9 mouse cellular contexts compared by ENCODE assay signal in genomic region chr10:88514495-88514894, GRCm38 (mm10). TPM values are rescaled to one million over a fixed set of nuclear protein-coding genes. Genes with fewer than 3 reads are reported as not detected.
DNase-seq lines count a peak whose midpoint lies in the region; ATAC-seq lines count a peak whose summit lies in the region.
"Had no signal": no experiment of that assay in that cellular context is flagged by ENCODE, and none has a peak within 500 bp of the region (broad histone marks: within the 10 kb centered on the region; RNA-seq: fewer than 3 reads in every experiment).

No protein-coding gene starts in this region.

- no peak overlapping the region for H3K4me3 ChIP-seq in forebrain, embryonic 15.5 days
- H3K4me3 ChIP-seq: hindbrain, embryonic 15.5 days had no signal

- peak; percentile 98 for ATAC-seq in megakaryocyte progenitor cell, adult 5-6 weeks (replicated peaks; ENCODE audit: poor library complexity)
- no peak for ATAC-seq in forebrain, embryonic 15.5 days (replicated peaks)

- H3K9ac ChIP-seq in forebrain, embryonic 15.5 days (replicated peaks), result no peak overlapping the region
- H3K9ac ChIP-seq: hindbrain, embryonic 15.5 days had no signal

- no peaks in the 10 kb centered on the region for H3K27me3 ChIP-seq in forebrain, embryonic 15.5 days
- H3K27me3 ChIP-seq: hindbrain, embryonic 15.5 days had no signal

- peak; percentile 71 to 78 for DNase-seq in cerebellum, postnatal 10 days
- no peak for DNase-seq in cerebellum, adult 18-20 months
- DNase-seq in 3134 (ENCODE audit: extremely low read depth, insufficient read length, low spot score), result peak; percentile 88
- peak; percentile 88 to 90 for DNase-seq in adrenal gland, postnatal 36 days
- DNase-seq in heart, adult 8-10 months (ENCODE audit: low spot score), result peak; percentile 48
- DNase-seq in layer of hippocampus, postnatal 25 days (ENCODE audit: extremely low spot score in 1 of 2, low spot score in 1 of 2), result peak; percentile 30 to 52

- H3K4me1 ChIP-seq in forebrain, embryonic 15.5 days, result no peaks in the 10 kb centered on the region
- H3K4me1 ChIP-seq: hindbrain, embryonic 15.5 days had no signal

- H3K36me3 ChIP-seq in forebrain, embryonic 15.5 days, result no peaks in the 10 kb centered on the region
- H3K36me3 ChIP-seq: hindbrain, embryonic 15.5 days had no signal

- no peaks in the 10 kb centered on the region for H3K9me3 ChIP-seq in forebrain, embryonic 15.5 days
- H3K9me3 ChIP-seq: hindbrain, embryonic 15.5 days had no signal

- H3K4me2 ChIP-seq in forebrain, embryonic 15.5 days (replicated peaks), result no peak overlapping the region
- H3K4me2 ChIP-seq: hindbrain, embryonic 15.5 days had no signal

- 29% methylated on average over 2 of the region's 2 CpGs for WGBS in forebrain, embryonic 15.5 days

- no peak overlapping the region for H3K27ac ChIP-seq in forebrain, embryonic 15.5 days (replicated peaks)
- H3K27ac ChIP-seq: hindbrain, embryonic 15.5 days had no signal

RNA-seq across cellular contexts. Expression of gene Chpt1, which starts 10.6 kb away (rescaled TPM):
- total RNA-seq in adrenal gland, postnatal 36 days (2021), result 100 to 1,000 TPM; 342 to 431 TPM
- 100 to 1,000 TPM; 304 to 364 (median 338) TPM for total RNA-seq in heart, adult 8-10 months (2022)
- 10 to 100 TPM; 40.0 to 40.5 TPM for total RNA-seq in layer of hippocampus, postnatal 25 days (2021)
- 26.2 and 32.4 TPM in 2 replicates for total RNA-seq in megakaryocyte progenitor cell, adult 5-6 weeks (2015)
- 22.4 and 22.9 TPM in 2 replicates for total RNA-seq in megakaryocyte progenitor cell, adult 5-6 weeks (2017)
- 11.5 and 11.9 TPM in 2 replicates for polyA plus RNA-seq in forebrain, embryonic 15.5 days (2015; fragmentation: Nextera tagmentation; extraction: Ambion mirVana)

RNA-seq across cellular contexts. Expression of gene Sycp3, which starts 55.1 kb away (rescaled TPM):
- total RNA-seq in adrenal gland, postnatal 36 days (2021), result 1 to 10 TPM; 1.1 to 3.9 TPM
- not detected for total RNA-seq in heart, adult 8-10 months (2022)
- total RNA-seq in layer of hippocampus, postnatal 25 days (2021), result 1 to 10 TPM in 1 of 2 experiments, under 1 TPM in 1; 0.66 to 1.1 TPM
- total RNA-seq in megakaryocyte progenitor cell, adult 5-6 weeks (2015), result not detected in 2 replicates
- total RNA-seq in megakaryocyte progenitor cell, adult 5-6 weeks (2017), result not detected in 2 replicates
- 0.40 and 0.65 TPM in 2 replicates for polyA plus RNA-seq in forebrain, embryonic 15.5 days (2015; fragmentation: Nextera tagmentation; extraction: Ambion mirVana)

Comparison
In these comparisons a context has a peak if more than half of its experiments do, and no peak if none do; other contexts are left out.
1. DNase-seq: peak in cerebellum, postnatal 10 days (2 of 2), 3134 (single experiment), adrenal gland, postnatal 36 days (2 of 2), heart, adult 8-10 months (single experiment) and layer of hippocampus, postnatal 25 days (2 of 2); none in cerebellum, adult 18-20 months (0 of 2).
2. RNA of gene Chpt1, which starts 10.6 kb away (total RNA-seq): 342 to 431 TPM in adrenal gland, postnatal 36 days and 304 to 364 TPM in heart, adult 8-10 months; 40.0 to 40.5 TPM in layer of hippocampus, postnatal 25 days and 22.4 to 32.4 TPM in megakaryocyte progenitor cell, adult 5-6 weeks; every median in the first group is over 4 times any median in the second.